Mouse (Mus musculus): ENCODE data around the gene Gm49661. TPM values are rescaled to one million over a fixed set of nuclear protein-coding genes. Genes with fewer than 3 reads are reported as not detected.
A peak's percentile ranks its signal among the peaks of the same experiment; 100 is the strongest.

Gene Gm49661
- polyA plus RNA-seq, 1 experiment from 2014 or later = not detected

DNA sequence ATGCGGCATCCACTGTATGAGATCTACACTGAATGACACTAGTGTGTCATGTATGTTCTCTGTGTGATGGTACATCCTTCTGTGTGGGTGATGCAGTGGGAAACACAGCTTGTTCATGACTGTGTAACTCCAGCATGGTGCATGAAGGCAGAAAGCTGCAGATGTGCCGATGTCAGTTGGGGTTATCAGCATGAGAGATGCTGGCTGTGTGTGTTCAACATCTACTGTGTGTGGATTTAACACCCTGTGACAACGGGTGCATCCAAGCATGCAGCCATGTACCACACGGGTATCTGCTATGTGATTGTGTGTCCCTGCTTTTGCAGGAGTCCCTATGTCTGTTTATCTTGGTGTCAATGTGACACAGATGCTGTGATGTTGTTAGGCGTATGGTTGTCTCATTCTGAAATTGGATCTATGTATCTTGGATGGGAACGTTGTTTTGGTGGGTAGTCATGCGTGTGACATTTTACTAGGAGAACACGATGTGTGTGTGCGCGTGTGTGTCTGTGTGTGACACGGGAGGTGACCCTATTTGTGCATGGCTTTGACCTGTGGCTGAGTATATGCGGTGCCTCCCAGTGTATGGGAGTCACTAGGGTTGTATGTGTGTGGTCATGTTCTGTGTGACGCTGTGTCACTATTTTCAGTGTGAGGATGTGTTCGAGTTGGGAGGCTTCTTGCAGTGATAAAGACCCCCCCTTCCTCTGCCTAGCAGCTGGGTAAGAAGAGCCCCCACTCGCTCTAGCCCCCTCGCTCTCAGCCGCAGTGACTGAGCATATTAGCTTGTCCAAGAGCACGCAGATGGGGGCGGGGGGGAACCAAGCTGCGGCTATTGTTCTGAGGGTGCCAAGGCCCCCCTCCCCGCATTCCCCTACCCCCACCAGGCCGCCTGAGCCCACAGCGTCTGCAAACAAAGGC lies 32.9 kb downstream of the Gm49661 start:
- Histone ChIP-seq H3K4me3 (replicated peaks) (peak overlapping the region; percentile 43), H3K9ac (peak overlapping the region; percentile 18; the same call in 1 of the 2 replicates), H3K4me1 (replicated peaks) (peaks cover 13% of the 10 kb centered on the region), H3K36me3 (no peaks in the 10 kb centered on the region), H3K9me3 (no peaks in the 10 kb centered on the region), H3K27me3 (replicated peaks) (peaks cover 56% of the 10 kb centered on the region), H3K27ac (no peak overlapping the region), H3K4me2 (replicated peaks) (peak overlapping the region; percentile 85)
- WGBS = 26% methylated on average over 23 of the region's 23 CpGs
- 0 out of 2 replicates have a peak, but pooled peaks have one; percentile 3 for ATAC-seq

DNA sequence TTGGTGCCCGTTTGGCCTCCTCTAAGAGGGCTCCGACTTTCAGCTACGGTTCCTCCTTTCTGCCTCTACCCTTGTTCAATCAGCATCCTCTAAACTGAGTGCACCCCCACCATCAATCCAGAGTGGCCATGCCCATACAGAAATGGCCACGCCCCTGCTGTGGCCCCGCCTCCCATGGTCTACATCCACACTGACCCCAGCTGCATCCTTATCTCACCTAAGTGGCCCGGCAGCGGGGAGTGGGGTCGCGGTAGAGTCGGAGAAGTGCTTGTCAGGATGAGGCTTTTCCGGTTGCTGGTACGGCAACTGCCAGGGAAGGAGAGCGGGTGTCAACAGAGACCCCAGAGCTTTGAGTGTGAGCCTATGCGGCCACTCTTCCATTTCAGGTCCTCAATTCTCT lies 33.7 kb downstream of the Gm49661 start:
- no peak overlapping the region for H3K4me3 ChIP-seq (replicated peaks)
- H3K27ac ChIP-seq = no peak overlapping the region
- H3K9ac ChIP-seq = no peak overlapping the region
- WGBS = 5% methylated on average over 14 of the region's 14 CpGs
- H3K36me3 ChIP-seq = no peaks in the 10 kb centered on the region
- 0 out of 2 replicates have a peak overlapping the region, but pooled peaks have one; percentile 1 for H3K4me2 ChIP-seq (replicated peaks)
- no peaks in the 10 kb centered on the region for H3K9me3 ChIP-seq
- ATAC-seq = peak; percentile 50
- peaks cover 13% of the 10 kb centered on the region for H3K4me1 ChIP-seq (replicated peaks)
- peaks cover 61% of the 10 kb centered on the region for H3K27me3 ChIP-seq (replicated peaks)

DNA sequence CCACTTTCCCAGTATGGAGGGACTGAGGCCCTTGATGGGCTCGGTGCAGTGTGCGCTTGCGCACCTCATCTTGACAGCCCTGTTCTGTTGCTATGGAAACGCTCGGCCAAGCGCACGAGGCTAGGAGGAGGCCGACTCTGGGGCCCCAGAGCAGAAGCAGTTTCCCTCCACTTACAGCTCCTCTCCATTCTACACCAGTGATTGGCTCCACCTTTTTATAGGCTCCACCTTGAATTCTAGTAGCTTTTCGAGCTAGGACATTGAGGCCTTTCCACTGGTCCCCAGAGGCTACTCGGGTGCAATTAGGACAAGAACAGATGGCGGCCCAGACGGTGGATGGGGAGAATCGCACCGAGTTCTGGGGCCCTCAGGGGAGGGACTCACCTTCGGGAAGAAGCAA lies 34.4 kb downstream of the Gm49661 start:
- 2% methylated on average over 15 of the region's 15 CpGs for WGBS
- Histone ChIP-seq H3K4me2 (replicated peaks) (peak overlapping the region; percentile 23; the same call in 1 of the 2 replicates), H3K36me3 (no peaks in the 10 kb centered on the region), H3K9me3 (no peaks in the 10 kb centered on the region), H3K9ac (no peak overlapping the region), H3K27me3 (replicated peaks) (peaks cover 67% of the 10 kb centered on the region), H3K4me1 (replicated peaks) (peaks cover 13% of the 10 kb centered on the region), H3K27ac (no peak overlapping the region), H3K4me3 (replicated peaks) (no peak overlapping the region)
- peak; percentile 57 for ATAC-seq

DNA sequence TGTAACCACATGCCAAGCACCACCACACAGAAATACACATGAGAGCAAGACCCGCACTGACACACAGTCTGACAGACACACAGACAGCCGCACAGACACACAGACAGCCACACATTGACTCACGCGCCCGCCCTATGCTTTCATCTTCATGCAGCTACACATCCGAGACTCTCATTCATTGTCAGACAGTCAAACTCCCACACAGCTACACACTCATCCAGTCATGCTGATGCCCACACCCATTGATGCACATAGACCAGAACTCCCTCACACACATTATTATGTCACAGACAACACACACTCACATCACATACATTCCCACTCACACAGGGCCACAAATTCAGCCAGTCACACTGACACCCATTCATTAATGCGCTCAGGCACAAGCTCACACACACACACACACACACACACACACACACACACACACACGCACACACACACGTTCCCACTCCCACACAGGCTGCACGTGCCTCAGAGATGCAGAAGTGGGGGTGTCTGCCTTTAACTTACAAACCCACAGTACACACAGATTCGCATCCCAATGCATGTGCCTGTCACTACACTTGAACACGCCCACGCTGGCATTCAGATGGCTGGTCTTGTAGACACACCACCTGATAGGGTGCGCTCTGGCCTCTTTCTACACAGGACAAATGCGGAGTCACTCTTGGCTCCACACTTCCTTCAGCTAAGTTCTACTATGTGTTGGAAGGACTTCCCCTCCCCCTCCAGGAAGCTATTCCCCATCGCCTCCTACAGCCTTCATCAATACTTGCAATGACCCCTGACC lies 35.3 kb downstream of the Gm49661 start:
- peaks cover 76% of the 10 kb centered on the region for H3K27me3 ChIP-seq (replicated peaks)
- WGBS = 80% methylated on average over 16 of the region's 16 CpGs

DNA sequence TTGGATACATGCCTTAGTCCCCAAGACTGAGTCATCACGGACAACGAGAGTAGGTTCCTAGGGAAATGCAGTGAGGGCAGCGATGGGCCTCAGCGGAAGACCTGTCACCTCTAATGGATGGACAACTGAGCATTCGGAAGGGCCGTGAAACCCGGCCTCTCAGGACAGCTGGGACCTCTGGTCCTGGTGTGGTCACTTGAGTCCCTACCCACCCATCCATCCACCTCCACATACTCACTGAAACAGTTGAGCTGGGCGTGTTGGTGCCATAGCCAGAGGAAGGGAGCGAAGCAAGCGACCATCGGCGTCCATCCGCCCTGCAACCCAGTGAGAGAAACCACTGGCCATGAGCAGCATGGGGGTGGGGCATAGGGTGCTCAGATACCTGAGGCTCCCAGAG lies 38.7 kb downstream of the Gm49661 start:
- no peak for ATAC-seq
- Histone ChIP-seq H3K9ac (no peak overlapping the region), H3K4me3 (replicated peaks) (no peak overlapping the region), H3K27me3 (replicated peaks) (peaks cover 53% of the 10 kb centered on the region), H3K36me3 (no peaks in the 10 kb centered on the region), H3K27ac (no peak overlapping the region), H3K9me3 (no peaks in the 10 kb centered on the region), H3K4me2 (replicated peaks) (no peak overlapping the region), H3K4me1 (replicated peaks) (0 out of 2 replicates have a peak, but pooled peaks cover 12% of the 10 kb centered on the region)
- 83% methylated on average over 13 of the region's 13 CpGs for WGBS

More for the DNA sequence above, 35.3 kb downstream of the Gm49661 start:
- no peak overlapping the region for H3K4me2 ChIP-seq (replicated peaks)
- peaks cover 18% of the 10 kb centered on the region for H3K4me1 ChIP-seq (replicated peaks)
- H3K4me3 ChIP-seq (replicated peaks) = no peak overlapping the region
- no peaks in the 10 kb centered on the region for H3K9me3 ChIP-seq
- H3K27ac ChIP-seq = no peak overlapping the region
- no peak overlapping the region for H3K9ac ChIP-seq
- no peak for ATAC-seq
- H3K36me3 ChIP-seq = no peaks in the 10 kb centered on the region

DNA sequence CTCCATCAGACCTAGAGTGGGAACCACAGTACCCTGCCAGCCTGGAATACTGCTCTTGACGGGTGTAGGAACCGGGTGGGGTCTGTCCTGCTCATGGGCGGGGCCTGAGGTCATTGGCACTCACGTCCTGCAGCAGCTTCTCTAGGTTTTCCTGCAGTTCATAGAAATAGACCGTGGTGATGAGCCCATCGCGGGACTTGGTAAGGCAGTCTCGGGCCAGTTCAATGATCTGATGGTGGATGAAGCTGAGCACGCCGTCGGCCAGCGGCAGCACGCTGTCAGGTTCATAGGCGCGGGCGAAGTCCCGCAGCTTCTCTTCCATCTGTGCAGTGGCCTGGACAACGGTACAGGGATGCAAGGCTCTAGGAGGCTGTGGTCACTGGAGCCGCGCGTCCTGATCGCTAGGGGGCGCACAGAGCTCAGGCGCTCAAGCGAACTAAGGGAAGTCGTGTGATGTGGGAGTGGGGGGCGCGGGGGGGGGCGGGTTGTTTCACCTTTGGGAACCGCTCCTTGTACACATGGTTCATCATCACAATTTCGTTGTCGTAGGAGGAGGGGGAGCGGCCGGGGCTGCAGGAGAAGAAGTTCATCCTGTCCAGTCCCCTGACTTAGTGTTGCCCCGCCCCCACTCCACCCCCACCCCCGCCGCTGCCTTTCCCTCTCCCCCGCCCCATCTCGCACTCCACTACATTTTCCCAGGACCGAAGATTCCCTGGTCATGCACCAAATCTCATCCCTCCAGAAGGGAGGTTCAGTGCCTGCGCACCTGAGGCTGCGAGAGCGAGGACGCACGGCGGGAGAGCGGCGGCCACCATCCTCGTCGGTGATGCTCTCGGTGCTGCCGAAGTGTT lies 40.6 kb downstream of the Gm49661 start:
- WGBS = 2% methylated on average over 51 of the region's 52 CpGs
- H3K27me3 ChIP-seq (replicated peaks) = peaks cover 34% of the 10 kb centered on the region

DNA sequence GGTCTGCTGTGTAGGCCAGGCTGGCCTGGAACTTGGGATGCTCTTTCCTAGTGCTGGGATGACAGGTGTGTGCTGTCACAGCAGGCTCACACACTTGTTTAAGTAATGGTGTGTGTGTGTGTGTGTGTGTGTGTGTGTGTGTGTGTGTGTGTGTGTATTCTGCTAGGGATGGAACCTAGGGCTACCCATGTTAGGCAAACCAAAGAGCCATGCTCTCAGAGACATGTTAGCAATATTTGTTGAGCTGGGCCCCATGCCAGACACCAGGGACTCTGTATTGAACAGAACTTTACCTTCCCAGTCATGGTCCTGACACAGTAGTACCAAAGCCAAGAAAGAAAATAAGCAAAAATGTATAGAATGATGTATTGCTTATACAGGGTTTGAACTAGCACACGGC lies 41.7 kb downstream of the Gm49661 start:
- 80% methylated on average over 1 of the region's 1 CpGs for WGBS
- Histone ChIP-seq H3K4me1 (replicated peaks) (0 out of 2 replicates have a peak, but pooled peaks cover 8% of the 10 kb centered on the region), H3K4me3 (replicated peaks) (no peak overlapping the region), H3K4me2 (replicated peaks) (no peak overlapping the region), H3K27ac (no peak overlapping the region), H3K9ac (no peak overlapping the region), H3K36me3 (no peaks in the 10 kb centered on the region), H3K27me3 (replicated peaks) (peaks cover 28% of the 10 kb centered on the region), H3K9me3 (no peaks in the 10 kb centered on the region)
- no peak for ATAC-seq

More for the DNA sequence above, 40.6 kb downstream of the Gm49661 start:
- H3K9ac ChIP-seq = no peak overlapping the region
- peak overlapping the region; percentile 27 for H3K4me3 ChIP-seq (replicated peaks)
- peak overlapping the region; percentile 65 for H3K4me2 ChIP-seq (replicated peaks)
- no peaks in the 10 kb centered on the region for H3K9me3 ChIP-seq
- H3K4me1 ChIP-seq (replicated peaks) = 0 out of 2 replicates have a peak, but pooled peaks cover 8% of the 10 kb centered on the region
- ATAC-seq = peak; percentile 89
- no peak overlapping the region for H3K27ac ChIP-seq
- H3K36me3 ChIP-seq = no peaks in the 10 kb centered on the region

DNA sequence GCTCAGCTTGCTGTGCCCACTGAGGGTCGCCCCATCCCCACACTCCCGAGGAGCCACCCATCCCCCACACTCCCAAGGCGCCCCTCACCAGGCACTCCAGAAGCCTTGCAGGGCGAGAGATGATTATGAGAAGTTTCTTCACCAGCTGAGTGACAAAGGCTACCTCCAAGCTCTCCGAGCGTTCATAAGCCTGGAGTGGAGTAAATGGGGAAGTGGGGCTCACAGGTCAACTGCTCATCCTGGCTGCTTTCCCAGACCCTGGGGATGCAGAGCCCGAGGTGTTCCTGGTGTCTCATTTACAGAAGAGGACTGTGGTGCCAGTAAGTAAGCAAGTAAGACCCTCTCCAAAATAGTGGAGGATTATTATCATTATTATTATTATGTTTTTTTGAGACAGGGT lies 43.7 kb downstream of the Gm49661 start:
- Histone ChIP-seq H3K36me3 (no peaks in the 10 kb centered on the region), H3K27me3 (replicated peaks) (peaks cover 17% of the 10 kb centered on the region), H3K4me3 (replicated peaks) (no peak overlapping the region), H3K9me3 (no peaks in the 10 kb centered on the region), H3K9ac (no peak overlapping the region), H3K4me1 (replicated peaks) (0 out of 2 replicates have a peak, but pooled peaks cover 8% of the 10 kb centered on the region), H3K4me2 (replicated peaks) (no peak overlapping the region), H3K27ac (no peak overlapping the region)
- 62% methylated on average over 7 of the region's 7 CpGs for WGBS
- no peak for ATAC-seq

DNA sequence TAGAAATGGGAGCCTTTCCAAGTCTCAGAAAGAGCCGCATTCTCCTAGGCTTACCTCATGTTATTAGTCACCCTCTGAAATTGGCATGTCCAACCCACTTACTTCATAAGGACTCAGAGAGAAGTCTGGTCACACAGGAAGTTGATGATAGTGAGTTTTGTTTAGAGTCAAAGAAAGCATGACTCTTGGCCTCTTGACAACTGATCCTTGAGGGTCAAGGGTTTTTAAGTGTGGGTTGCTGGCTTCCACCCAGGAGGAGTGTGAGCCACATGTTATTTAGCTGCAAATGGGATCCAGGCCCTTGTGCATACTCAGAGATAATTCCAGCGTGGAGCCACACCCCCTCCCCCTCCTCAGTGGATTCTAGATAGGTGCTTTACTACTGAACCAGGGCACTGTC lies 47.6 kb downstream of the Gm49661 start:
- Histone ChIP-seq H3K4me1 (replicated peaks) (no peaks in the 10 kb centered on the region), H3K4me2 (replicated peaks) (no peak overlapping the region), H3K27ac (no peak overlapping the region), H3K9ac (no peak overlapping the region), H3K9me3 (no peaks in the 10 kb centered on the region), H3K27me3 (replicated peaks) (peaks cover 19% of the 10 kb centered on the region; the same call in 1 of the 2 replicates), H3K36me3 (no peaks in the 10 kb centered on the region), H3K4me3 (replicated peaks) (no peak overlapping the region)
- no peak for ATAC-seq
- 67% methylated on average over 2 of the region's 2 CpGs for WGBS

DNA sequence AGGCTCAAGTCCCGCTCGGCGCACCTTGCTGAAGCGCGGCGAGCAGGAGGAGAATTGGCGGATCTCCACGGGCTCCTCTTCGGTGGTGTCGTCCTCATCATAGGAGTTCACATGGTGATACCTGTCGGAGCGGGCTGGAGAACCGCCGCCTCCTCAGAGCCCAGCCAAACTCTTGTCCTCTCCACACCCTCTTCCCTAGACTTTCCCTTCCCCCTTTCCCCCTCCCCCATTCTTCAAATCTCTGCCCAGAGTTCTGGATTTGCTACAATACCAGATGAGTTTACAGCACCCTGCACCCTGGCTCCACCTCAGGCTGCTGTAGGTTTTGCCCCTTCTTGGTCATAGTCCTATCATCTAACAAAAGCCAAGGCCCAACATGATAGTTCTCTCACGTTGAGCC lies 50.6 kb downstream of the Gm49661 start:
- Histone ChIP-seq H3K27ac (no peak overlapping the region), H3K36me3 (no peaks in the 10 kb centered on the region), H3K4me1 (replicated peaks) (no peaks in the 10 kb centered on the region), H3K9ac (no peak overlapping the region), H3K4me2 (replicated peaks) (no peak overlapping the region), H3K27me3 (replicated peaks) (peaks cover 22% of the 10 kb centered on the region; the same call in 1 of the 2 replicates), H3K4me3 (replicated peaks) (no peak overlapping the region), H3K9me3 (no peaks in the 10 kb centered on the region)
- WGBS = 92% methylated on average over 15 of the region's 15 CpGs
- no peak for ATAC-seq

DNA sequence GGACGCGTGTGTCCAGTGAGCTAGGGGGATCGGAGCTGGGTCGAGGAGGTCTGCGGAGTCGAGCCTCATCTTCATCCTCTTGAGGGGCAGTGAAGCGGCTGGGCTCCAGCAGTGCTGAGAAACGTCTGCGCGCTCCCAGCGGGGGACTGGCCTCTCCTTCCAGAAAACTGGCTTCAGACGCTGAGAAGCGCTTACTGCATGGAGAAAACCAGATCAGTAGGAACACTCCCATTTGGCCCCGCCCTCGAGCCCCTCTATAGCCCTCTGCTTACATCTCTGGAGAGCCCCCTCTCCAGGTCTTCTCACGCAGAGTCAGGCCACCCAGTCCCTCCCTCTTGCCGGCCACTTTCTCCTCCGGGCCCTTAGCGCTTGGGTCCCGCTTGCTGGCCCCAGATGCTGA lies 51.5 kb downstream of the Gm49661 start:
- H3K9ac ChIP-seq = no peak overlapping the region
- 39% methylated on average over 20 of the region's 20 CpGs for WGBS
- ATAC-seq = no peak

More for the DNA sequence above, 51.5 kb downstream of the Gm49661 start:
- Histone ChIP-seq H3K4me1 (replicated peaks) (peaks cover 3% of the 10 kb centered on the region; the same call in 1 of the 2 replicates), H3K4me2 (replicated peaks) (no peak overlapping the region), H3K27me3 (replicated peaks) (peaks cover 27% of the 10 kb centered on the region; the same call in 1 of the 2 replicates), H3K4me3 (replicated peaks) (no peak overlapping the region), H3K27ac (no peak overlapping the region), H3K9me3 (no peaks in the 10 kb centered on the region), H3K36me3 (no peaks in the 10 kb centered on the region)
